Mouse (Mus musculus): Measurements from ENCODE around the gene Gm49673. TPM values are rescaled to one million over a fixed set of nuclear protein-coding genes. Genes with fewer than 3 reads are reported as not detected.
A peak's percentile ranks its signal among the peaks of the same experiment; 100 is the strongest.
"Not testable (repeated sequence)": the region's sequence is repeated elsewhere in the genome, so short reads cannot be mapped to it uniquely, and the experiment has no call there.

Gene Gm49673
- not detected in 2 replicates for polyA plus RNA-seq (2014; fragmentation: Nextera tagmentation; extraction: Ambion mirVana)

DNA sequence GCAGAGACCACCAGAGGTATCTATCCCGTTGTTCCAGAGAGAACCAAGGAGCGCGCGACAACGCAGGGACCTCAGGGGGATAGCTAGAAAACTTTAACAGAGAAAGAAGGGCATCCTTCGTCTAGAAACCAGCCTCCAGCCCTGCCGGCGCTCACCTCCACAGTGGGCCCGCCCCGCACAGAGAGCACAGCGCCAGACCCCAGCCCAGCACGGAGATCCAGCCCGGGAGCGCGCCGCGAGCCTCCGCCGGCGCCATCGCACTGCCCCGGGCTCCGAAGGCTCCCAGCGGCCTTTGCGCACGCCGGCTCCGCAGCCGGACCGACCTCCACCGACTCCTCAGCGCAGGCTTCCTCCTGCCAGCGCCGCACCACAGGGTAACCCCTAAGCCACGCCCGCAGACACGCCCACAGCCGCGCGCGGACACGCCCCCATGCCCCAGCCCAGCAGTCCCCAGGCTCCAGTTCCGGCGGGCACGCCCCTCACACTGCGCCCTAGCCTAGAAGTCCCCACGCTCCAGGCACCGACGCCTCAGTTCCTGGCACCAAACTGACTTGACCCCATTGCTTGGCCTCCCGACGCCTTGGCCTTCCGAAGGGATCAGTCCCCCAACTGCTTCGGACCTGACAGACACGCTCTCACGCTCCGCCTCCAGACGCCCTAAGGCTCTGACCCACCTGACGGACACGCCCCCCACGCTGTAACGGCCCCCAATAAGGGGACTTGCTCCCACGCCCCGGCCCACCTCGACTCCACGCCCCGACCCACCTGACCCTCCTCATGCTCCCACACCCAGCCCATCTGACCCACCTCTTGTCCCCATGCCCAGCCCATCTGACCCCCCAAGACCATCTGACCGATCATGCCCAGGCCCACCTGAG lies at the start of gene Gm49673, which contains the start of gene Rnaset2a:
TSS of gene Gm49673 (minus strand) at position 350 of the 878 bp plus-strand sequence.
TSS of gene Rnaset2a (minus strand) at position 659 of the 878 bp plus-strand sequence.
- Histone ChIP-seq H3K9ac (ENCODE audit: low read length) (peak within 1 kb of the TSS; percentile 65), H3K4me2 (peak within 1 kb of the TSS; percentile 42), H3K4me3 (ENCODE audit: low read depth, low read length) (peak within 1 kb of the TSS; percentile 43)
- H3K27me3 ChIP-seq (ENCODE audit: control insufficient read depth, insufficient read depth, low read length); H3K27ac ChIP-seq (ENCODE audit: low read depth, low read length); H3K4me1 ChIP-seq (ENCODE audit: control insufficient read depth, insufficient read depth, low read length); H3K36me3 ChIP-seq (ENCODE audit: control insufficient read depth, insufficient read depth, low read length); H3K9me3 ChIP-seq (ENCODE audit: control insufficient read depth, low read length): not testable (repeated sequence)
- peak; percentile 99 for ATAC-seq (ENCODE audit: low FRiP score)
- peak; percentile 91 for DNase-seq (ENCODE audit: low spot score, missing footprints)
- 3% methylated on average over 30 of the region's 67 CpGs for WGBS

DNA sequence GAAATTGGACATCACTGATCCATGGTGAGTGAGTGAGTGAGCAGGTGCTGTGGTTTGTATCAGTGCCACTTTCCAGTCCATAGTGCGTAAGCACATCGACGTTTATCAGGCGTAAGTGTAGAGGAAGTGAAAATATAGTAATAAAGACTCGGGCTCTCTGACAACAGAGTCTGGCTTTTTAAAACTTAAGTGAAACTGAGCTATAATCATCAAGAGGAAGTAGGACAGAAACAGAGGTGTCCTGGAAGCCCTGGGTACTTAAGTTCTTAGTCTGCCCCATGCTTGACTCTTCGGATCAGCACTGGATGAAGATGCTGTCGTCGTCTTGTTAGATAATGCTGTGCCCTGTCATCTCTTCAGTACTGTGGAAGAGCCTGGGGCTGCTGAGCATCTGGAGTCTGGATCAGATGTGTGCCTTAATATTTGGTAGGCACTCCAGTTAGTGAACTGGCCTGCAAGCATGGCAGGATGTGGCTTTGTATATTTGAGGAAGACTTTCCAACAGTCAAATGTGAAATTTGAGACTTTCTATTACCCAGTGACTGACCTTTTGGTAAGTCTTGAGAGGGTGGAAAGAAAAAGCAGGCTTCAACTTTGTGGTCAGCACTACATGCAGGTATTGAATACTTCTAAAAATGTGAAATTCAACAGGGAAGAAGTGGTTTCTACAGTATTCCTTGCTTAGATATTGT lies 48.2 kb upstream of the Gm49673 start:
- WGBS, result 96% methylated on average over 8 of the region's 8 CpGs
- Histone ChIP-seq H3K27ac (ENCODE audit: low read depth, low read length) (no peak overlapping the region), H3K9ac (ENCODE audit: low read length) (no peak overlapping the region), H3K4me1 (ENCODE audit: control insufficient read depth, insufficient read depth, low read length) (no peaks in the 10 kb centered on the region), H3K4me3 (ENCODE audit: low read depth, low read length) (no peak overlapping the region), H3K27me3 (ENCODE audit: control insufficient read depth, insufficient read depth, low read length) (no peaks in the 10 kb centered on the region), H3K36me3 (ENCODE audit: control insufficient read depth, insufficient read depth, low read length) (peaks cover 7% of the 10 kb centered on the region), H3K4me2 (no peak overlapping the region), H3K9me3 (ENCODE audit: control insufficient read depth, low read length) (no peaks in the 10 kb centered on the region)
- ATAC-seq (ENCODE audit: low FRiP score) (no peak), DNase-seq (ENCODE audit: low spot score, missing footprints) (peak; percentile 31)

DNA sequence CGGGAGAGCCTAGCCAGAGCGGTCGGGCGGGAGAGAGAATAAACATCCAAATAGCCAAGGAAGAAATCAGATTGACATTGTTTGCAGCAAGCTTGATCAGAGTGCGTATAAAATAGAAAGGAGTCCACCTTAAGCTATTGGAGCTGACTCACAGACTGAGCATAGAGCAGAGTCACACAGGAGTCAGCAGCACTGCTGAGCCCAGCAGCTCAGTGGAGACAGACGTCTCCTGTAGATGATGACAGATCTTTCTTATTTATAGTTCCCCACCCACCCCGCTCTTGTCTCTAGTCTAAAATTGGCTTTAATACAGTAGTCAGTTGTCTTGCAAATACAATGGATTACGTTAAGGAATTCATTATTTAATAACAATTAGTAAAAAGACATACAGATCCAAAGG lies 46.1 kb upstream of the Gm49673 start:
- Histone ChIP-seq H3K4me1 (ENCODE audit: control insufficient read depth, insufficient read depth, low read length) (no peaks in the 10 kb centered on the region), H3K9me3 (ENCODE audit: control insufficient read depth, low read length) (no peaks in the 10 kb centered on the region), H3K4me2 (no peak overlapping the region), H3K9ac (ENCODE audit: low read length) (no peak overlapping the region), H3K36me3 (ENCODE audit: control insufficient read depth, insufficient read depth, low read length) (peaks cover 7% of the 10 kb centered on the region), H3K4me3 (ENCODE audit: low read depth, low read length) (no peak overlapping the region), H3K27me3 (ENCODE audit: control insufficient read depth, insufficient read depth, low read length) (no peaks in the 10 kb centered on the region), H3K27ac (ENCODE audit: low read depth, low read length) (no peak overlapping the region)
- DNase-seq (ENCODE audit: low spot score, missing footprints) (no peak), ATAC-seq (ENCODE audit: low FRiP score) (no peak)
- WGBS, result 93% methylated on average over 8 of the region's 8 CpGs

DNA sequence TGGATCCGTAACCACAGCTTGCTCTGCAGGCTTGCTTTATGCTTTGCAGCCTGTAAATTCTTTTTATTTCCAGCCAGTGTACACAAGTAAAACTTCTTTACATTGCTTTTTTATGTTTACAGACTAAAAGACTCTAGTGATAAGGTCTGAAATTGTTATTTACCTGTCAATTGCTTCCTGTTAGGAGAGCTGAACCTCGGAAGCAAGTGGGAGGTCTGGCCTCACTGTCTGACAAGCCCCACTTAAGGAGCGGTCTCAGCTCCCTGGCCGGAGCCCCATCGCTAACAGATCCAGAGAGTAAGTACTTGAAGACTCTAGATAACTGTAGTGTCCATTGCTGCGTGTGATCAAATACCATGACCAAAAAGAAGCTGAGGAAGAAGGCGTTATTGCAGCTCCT lies 36.6 kb upstream of the Gm49673 start:
- ATAC-seq (ENCODE audit: low FRiP score) (no peak), DNase-seq (ENCODE audit: low spot score, missing footprints) (peak; percentile 72)
- Histone ChIP-seq H3K27me3 (ENCODE audit: control insufficient read depth, insufficient read depth, low read length) (no peaks in the 10 kb centered on the region), H3K9me3 (ENCODE audit: control insufficient read depth, low read length) (no peaks in the 10 kb centered on the region), H3K27ac (ENCODE audit: low read depth, low read length) (no peak overlapping the region), H3K9ac (ENCODE audit: low read length) (no peak overlapping the region), H3K4me3 (ENCODE audit: low read depth, low read length) (no peak overlapping the region), H3K4me2 (no peak overlapping the region), H3K4me1 (ENCODE audit: control insufficient read depth, insufficient read depth, low read length) (no peaks in the 10 kb centered on the region), H3K36me3 (ENCODE audit: control insufficient read depth, insufficient read depth, low read length) (peaks cover 15% of the 10 kb centered on the region)
- WGBS, result 93% methylated on average over 7 of the region's 7 CpGs

DNA sequence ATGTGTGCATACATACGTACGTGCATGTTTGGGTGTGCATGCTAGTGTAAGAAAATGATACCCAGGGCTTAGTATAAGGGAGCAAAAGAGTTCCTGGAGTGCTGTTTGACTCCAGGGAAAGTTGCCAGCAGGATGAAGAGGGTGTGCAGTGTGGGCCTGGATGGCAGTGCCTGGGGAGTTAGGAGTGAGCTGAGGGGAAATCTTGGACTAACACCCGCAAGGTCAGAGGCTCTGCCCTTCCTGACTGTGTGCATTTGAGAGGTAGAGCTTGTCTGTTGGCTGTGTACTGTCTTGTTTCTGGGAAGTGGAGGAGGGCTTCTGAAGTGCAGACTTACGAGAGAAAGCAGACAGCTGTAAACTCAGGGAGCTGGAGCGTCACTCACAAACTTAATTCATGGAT lies 36.2 kb upstream of the Gm49673 start:
- Histone ChIP-seq H3K9me3 (ENCODE audit: control insufficient read depth, low read length) (no peaks in the 10 kb centered on the region), H3K27me3 (ENCODE audit: control insufficient read depth, insufficient read depth, low read length) (no peaks in the 10 kb centered on the region), H3K9ac (ENCODE audit: low read length) (no peak overlapping the region), H3K27ac (ENCODE audit: low read depth, low read length) (no peak overlapping the region), H3K4me2 (no peak overlapping the region), H3K4me3 (ENCODE audit: low read depth, low read length) (no peak overlapping the region), H3K36me3 (ENCODE audit: control insufficient read depth, insufficient read depth, low read length) (peaks cover 15% of the 10 kb centered on the region), H3K4me1 (ENCODE audit: control insufficient read depth, insufficient read depth, low read length) (no peaks in the 10 kb centered on the region)
- ATAC-seq (ENCODE audit: low FRiP score), result no peak
- WGBS, result 95% methylated on average over 5 of the region's 5 CpGs
- DNase-seq (ENCODE audit: low spot score, missing footprints), result no peak

DNA sequence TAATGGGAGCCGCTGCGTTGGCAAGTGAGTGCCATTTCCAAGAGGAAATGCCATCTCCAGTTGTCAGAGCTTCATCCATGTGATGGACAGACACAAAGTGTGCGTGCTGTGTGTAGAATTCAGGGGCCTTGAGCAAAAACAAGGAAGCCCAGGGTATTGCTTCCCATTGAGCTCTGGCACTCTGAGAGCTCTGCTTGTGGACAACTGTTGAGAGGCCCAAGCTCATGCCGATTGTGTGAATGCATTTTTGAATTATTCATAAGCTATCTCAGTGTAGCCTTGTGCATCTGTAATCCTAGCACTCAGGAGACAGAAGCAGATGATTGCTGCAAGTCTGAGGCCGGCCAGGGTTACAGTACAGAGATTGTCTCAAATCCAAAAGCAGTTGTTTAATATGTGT lies 29.5 kb upstream of the Gm49673 start:
- Histone ChIP-seq H3K9ac (ENCODE audit: low read length) (no peak overlapping the region), H3K36me3 (ENCODE audit: control insufficient read depth, insufficient read depth, low read length) (peaks cover 15% of the 10 kb centered on the region), H3K4me3 (ENCODE audit: low read depth, low read length) (no peak overlapping the region), H3K9me3 (ENCODE audit: control insufficient read depth, low read length) (no peaks in the 10 kb centered on the region), H3K27me3 (ENCODE audit: control insufficient read depth, insufficient read depth, low read length) (no peaks in the 10 kb centered on the region), H3K4me2 (no peak overlapping the region), H3K27ac (ENCODE audit: low read depth, low read length) (no peak overlapping the region; the same call in 1 of the 2 replicates), H3K4me1 (ENCODE audit: control insufficient read depth, insufficient read depth, low read length) (peaks cover 5% of the 10 kb centered on the region)
- ATAC-seq (ENCODE audit: low FRiP score) (peak; percentile 57; the same call in 1 of the 2 replicates), DNase-seq (ENCODE audit: low spot score, missing footprints) (no peak)
- WGBS, result 68% methylated on average over 5 of the region's 5 CpGs

DNA sequence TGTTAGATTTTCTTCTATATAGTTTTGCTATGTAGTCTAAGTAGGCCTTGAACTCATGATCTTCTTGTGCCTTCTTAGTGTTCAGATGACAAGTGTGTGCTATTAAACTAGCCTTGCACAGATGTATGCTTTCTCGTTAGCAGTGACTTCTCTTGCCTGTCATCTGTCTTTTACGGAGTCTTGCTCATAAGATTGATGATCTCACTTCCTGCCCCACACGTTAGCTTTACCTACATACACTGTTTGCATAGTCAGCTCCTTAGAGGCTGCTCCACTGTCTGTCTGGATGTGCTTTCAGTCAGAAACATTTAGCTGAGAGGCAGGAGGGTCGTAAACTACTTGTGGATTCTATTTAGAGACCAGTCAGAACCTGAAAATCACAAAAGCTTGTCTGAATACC lies 23.5 kb upstream of the Gm49673 start:
- Histone ChIP-seq H3K27me3 (ENCODE audit: control insufficient read depth, insufficient read depth, low read length) (no peaks in the 10 kb centered on the region), H3K4me3 (ENCODE audit: low read depth, low read length) (no peak overlapping the region), H3K9ac (ENCODE audit: low read length) (no peak overlapping the region), H3K36me3 (ENCODE audit: control insufficient read depth, insufficient read depth, low read length) (peaks cover 20% of the 10 kb centered on the region), H3K4me1 (ENCODE audit: control insufficient read depth, insufficient read depth, low read length) (no peaks in the 10 kb centered on the region), H3K4me2 (no peak overlapping the region), H3K9me3 (ENCODE audit: control insufficient read depth, low read length) (no peaks in the 10 kb centered on the region), H3K27ac (ENCODE audit: low read depth, low read length) (no peak overlapping the region)
- ATAC-seq (ENCODE audit: low FRiP score), result no peak
- 79% methylated on average over 4 of the region's 4 CpGs for WGBS
- no peak for DNase-seq (ENCODE audit: low spot score, missing footprints)

DNA sequence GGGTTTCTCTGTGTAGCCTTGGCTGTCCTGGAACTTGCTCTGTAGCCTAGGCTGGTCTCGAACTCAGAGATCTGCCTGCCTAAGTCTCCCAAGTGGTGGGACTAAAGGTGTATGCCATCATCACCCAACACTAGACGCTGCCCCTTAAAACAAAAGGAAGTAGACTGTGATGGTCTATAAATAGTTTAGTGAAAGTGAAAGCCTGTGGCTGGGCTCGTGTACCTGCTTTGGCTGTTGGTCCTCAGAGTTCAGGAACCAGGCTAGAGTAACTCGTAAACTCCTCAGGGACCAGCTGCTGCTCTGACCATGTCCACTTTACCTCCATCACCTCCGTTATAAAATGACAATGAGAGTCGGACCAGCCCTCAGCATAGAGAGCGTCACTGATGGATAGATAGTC lies 22.7 kb upstream of the Gm49673 start:
- peaks cover 16% of the 10 kb centered on the region for H3K36me3 ChIP-seq (ENCODE audit: control insufficient read depth, insufficient read depth, low read length)
- 96% methylated on average over 7 of the region's 7 CpGs for WGBS
- no peaks in the 10 kb centered on the region for H3K4me1 ChIP-seq (ENCODE audit: control insufficient read depth, insufficient read depth, low read length)
- DNase-seq (ENCODE audit: low spot score, missing footprints) (no peak), ATAC-seq (ENCODE audit: low FRiP score) (no peak)
- no peak overlapping the region for H3K4me2 ChIP-seq
- no peaks in the 10 kb centered on the region for H3K27me3 ChIP-seq (ENCODE audit: control insufficient read depth, insufficient read depth, low read length)
- no peak overlapping the region for H3K4me3 ChIP-seq (ENCODE audit: low read depth, low read length)
- H3K9me3 ChIP-seq (ENCODE audit: control insufficient read depth, low read length), result no peaks in the 10 kb centered on the region
- no peak overlapping the region for H3K9ac ChIP-seq (ENCODE audit: low read length)
- no peak overlapping the region for H3K27ac ChIP-seq (ENCODE audit: low read depth, low read length)

DNA sequence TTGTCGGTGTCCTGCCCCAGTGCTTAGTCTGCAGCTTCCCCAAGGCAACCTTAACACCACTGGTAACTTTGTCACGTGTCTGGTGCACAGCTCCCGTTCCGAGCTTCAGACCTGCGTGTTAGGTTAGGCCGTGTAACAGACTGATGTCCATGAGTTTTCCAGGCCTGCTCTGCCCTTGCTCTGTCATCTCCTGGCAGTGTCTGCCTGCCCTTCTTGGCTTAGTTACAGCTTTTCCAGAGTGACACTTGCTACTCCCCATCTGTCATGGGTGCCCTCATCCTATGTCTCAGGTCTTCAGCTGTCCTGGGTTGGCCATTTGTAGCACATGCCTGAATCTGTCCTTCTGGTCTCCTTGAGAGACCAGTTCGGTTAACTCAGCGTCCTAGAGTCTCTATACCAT lies 19.8 kb upstream of the Gm49673 start:
- not testable (repeated sequence) for H3K27me3 ChIP-seq (ENCODE audit: control insufficient read depth, insufficient read depth, low read length); H3K9me3 ChIP-seq (ENCODE audit: control insufficient read depth, low read length); H3K9ac ChIP-seq (ENCODE audit: low read length); DNase-seq (ENCODE audit: low spot score, missing footprints); H3K4me3 ChIP-seq (ENCODE audit: low read depth, low read length); H3K27ac ChIP-seq (ENCODE audit: low read depth, low read length); H3K4me1 ChIP-seq (ENCODE audit: control insufficient read depth, insufficient read depth, low read length); H3K4me2 ChIP-seq; ATAC-seq (ENCODE audit: low FRiP score)
- WGBS, result 96% methylated on average over 5 of the region's 8 CpGs
- peaks cover 10% of the 10 kb centered on the region for H3K36me3 ChIP-seq (ENCODE audit: control insufficient read depth, insufficient read depth, low read length)
